Mouse (Mus musculus): ENCODE measurements around the gene Ptprm. TPM values are rescaled to one million over a fixed set of nuclear protein-coding genes. Genes with fewer than 3 reads are reported as not detected.

The Ptprm gene
- total RNA-seq, 4 experiments from 2014 or later = 41.9 to 47.3 (median 44.4) TPM

GRCm38 (mm10) chr17:67237407-67237806 lies 116.8 kb downstream of the Ptprm start:
- DNase-seq (ENCODE audit: low spot score in 2 of 2) = no peak

- DNase-seq (ENCODE audit: low spot score in 2 of 2) = no peak
Observed at GRCm38 (mm10) chr17:67233063-67233462, 121.2 kb downstream of the Ptprm start.

GRCm38 (mm10) chr17:67226991-67227390 lies 127.3 kb downstream of the Ptprm start:
- no peak for DNase-seq (ENCODE audit: low spot score in 2 of 2)

GRCm38 (mm10) chr17:67215326-67215725 lies 138.9 kb downstream of the Ptprm start:
- DNase-seq (ENCODE audit: low spot score in 2 of 2) = no peak

- DNase-seq (ENCODE audit: low spot score in 2 of 2) = no peak
Observed at GRCm38 (mm10) chr17:67213711-67214110, 140.5 kb downstream of the Ptprm start.

- DNase-seq (ENCODE audit: low spot score in 2 of 2) = no peak
Observed at GRCm38 (mm10) chr17:67209676-67210344, 144.4 kb downstream of the Ptprm start.

- DNase-seq (ENCODE audit: low spot score in 2 of 2) = no peak
Observed at GRCm38 (mm10) chr17:67208600-67208999, 145.7 kb downstream of the Ptprm start.

GRCm38 (mm10) chr17:67206984-67207383 lies 147.3 kb downstream of the Ptprm start:
- DNase-seq (ENCODE audit: low spot score in 2 of 2) = no peak

- no peak for DNase-seq (ENCODE audit: low spot score in 2 of 2)
Observed at GRCm38 (mm10) chr17:67201151-67201550, 153.1 kb downstream of the Ptprm start.

- no peak for DNase-seq (ENCODE audit: low spot score in 2 of 2)
Observed at GRCm38 (mm10) chr17:67193728-67194127, 160.5 kb downstream of the Ptprm start.

- no peak for DNase-seq (ENCODE audit: low spot score in 2 of 2)
Observed at GRCm38 (mm10) chr17:67188514-67188913, 165.7 kb downstream of the Ptprm start.

- no peak for DNase-seq (ENCODE audit: low spot score in 2 of 2)
Observed at GRCm38 (mm10) chr17:67186879-67187278, 167.4 kb downstream of the Ptprm start.

GRCm38 (mm10) chr17:67185942-67186341 lies 168.3 kb downstream of the Ptprm start:
- DNase-seq (ENCODE audit: low spot score in 2 of 2) = no peak

- DNase-seq (ENCODE audit: low spot score in 2 of 2) = no peak
Observed at GRCm38 (mm10) chr17:67179446-67179845, 174.8 kb downstream of the Ptprm start.

- no peak for DNase-seq (ENCODE audit: low spot score in 2 of 2)
Observed at GRCm38 (mm10) chr17:67178686-67179265, 175.5 kb downstream of the Ptprm start.

- peak in 1 of 2 experiments; percentile 28 for DNase-seq (ENCODE audit: low spot score in 2 of 2)
Observed at GRCm38 (mm10) chr17:67175836-67176235, 178.4 kb downstream of the Ptprm start.

- DNase-seq (ENCODE audit: low spot score in 2 of 2) = no peak
Observed at GRCm38 (mm10) chr17:67171353-67171752, 182.9 kb downstream of the Ptprm start.

GRCm38 (mm10) chr17:67170696-67171095 lies 183.6 kb downstream of the Ptprm start:
- DNase-seq (ENCODE audit: low spot score in 2 of 2) = no peak

GRCm38 (mm10) chr17:67165876-67166275 lies 188.4 kb downstream of the Ptprm start:
- no peak for DNase-seq (ENCODE audit: low spot score in 2 of 2)

- DNase-seq (ENCODE audit: low spot score in 2 of 2) = no peak
Observed at GRCm38 (mm10) chr17:67159611-67160010, 194.6 kb downstream of the Ptprm start.

- no peak for DNase-seq (ENCODE audit: low spot score in 2 of 2)
Observed at GRCm38 (mm10) chr17:67157089-67157752, 197.0 kb downstream of the Ptprm start.

GRCm38 (mm10) chr17:67152218-67152617 lies 202.0 kb downstream of the Ptprm start:
- DNase-seq (ENCODE audit: low spot score in 2 of 2) = no peak

GRCm38 (mm10) chr17:67150441-67150840 lies 203.8 kb downstream of the Ptprm start:
- no peak for DNase-seq (ENCODE audit: low spot score in 2 of 2)
